Mouse (Mus musculus) brain, adult 2 months (tissue): ENCODE data around the gene Mat2a.
A peak's percentile ranks its signal among the peaks of the same experiment; 100 is the strongest.
"Not testable (repeated sequence)": the region's sequence is repeated elsewhere in the genome, so short reads cannot be mapped to it uniquely, and the experiment has no call there.

Source experiments
- DNase-seq: peaks from one replicate; pipeline ENCODE4 v3.0.0; 2011; ENCODE audit warnings: low read depth, low spot score

Mat2a gene

GRCm38 (mm10) chr6:72439355-72440185 is at the start of gene Mat2a:
TSS of gene Mat2a (minus strand) at chr6:72439558.
- peak; percentile 98 for DNase-seq

- no peak for DNase-seq
Measured at GRCm38 (mm10) chr6:72488850-72489249, 49.5 kb upstream of the Mat2a start.

- no peak for DNase-seq
Measured at GRCm38 (mm10) chr6:72487282-72487681, 47.9 kb upstream of the Mat2a start.

GRCm38 (mm10) chr6:72486307-72486706 is 46.9 kb upstream of the Mat2a start:
- DNase-seq, result no peak

GRCm38 (mm10) chr6:72484887-72485286 is 45.5 kb upstream of the Mat2a start:
- DNase-seq, result no peak

- DNase-seq, result no peak
Measured at GRCm38 (mm10) chr6:72482156-72482555, 42.8 kb upstream of the Mat2a start.

GRCm38 (mm10) chr6:72480422-72480702 is 41.0 kb upstream of the Mat2a start:
- DNase-seq, result no peak

- DNase-seq, result no peak
Measured at GRCm38 (mm10) chr6:72479645-72480421, 40.5 kb upstream of the Mat2a start.

GRCm38 (mm10) chr6:72478691-72479090 is 39.3 kb upstream of the Mat2a start:
- not testable (repeated sequence) for DNase-seq

- DNase-seq, result peak; percentile 17
Measured at GRCm38 (mm10) chr6:72477621-72478020, 38.3 kb upstream of the Mat2a start.

- DNase-seq, result no peak
Measured at GRCm38 (mm10) chr6:72476836-72477235, 37.5 kb upstream of the Mat2a start.

GRCm38 (mm10) chr6:72475221-72475985 is 36.0 kb upstream of the Mat2a start:
- DNase-seq, result peak; percentile 70

- DNase-seq, result peak; percentile 75
Measured at GRCm38 (mm10) chr6:72473264-72474041, 34.1 kb upstream of the Mat2a start.

GRCm38 (mm10) chr6:72466171-72466570 is 26.8 kb upstream of the Mat2a start:
- DNase-seq, result no peak

GRCm38 (mm10) chr6:72465361-72466157 is 26.2 kb upstream of the Mat2a start:
- no peak for DNase-seq

GRCm38 (mm10) chr6:72462550-72463257 is 23.3 kb upstream of the Mat2a start:
- DNase-seq, result not testable (repeated sequence)

- DNase-seq, result no peak
Measured at GRCm38 (mm10) chr6:72460036-72460801, 20.9 kb upstream of the Mat2a start.

- no peak for DNase-seq
Measured at GRCm38 (mm10) chr6:72458921-72459320, 19.6 kb upstream of the Mat2a start.

GRCm38 (mm10) chr6:72458418-72458817 is 19.1 kb upstream of the Mat2a start:
- DNase-seq, result no peak
